Mouse (Mus musculus): ENCODE measurements around the gene Grm8.

Grm8 gene

DNA sequence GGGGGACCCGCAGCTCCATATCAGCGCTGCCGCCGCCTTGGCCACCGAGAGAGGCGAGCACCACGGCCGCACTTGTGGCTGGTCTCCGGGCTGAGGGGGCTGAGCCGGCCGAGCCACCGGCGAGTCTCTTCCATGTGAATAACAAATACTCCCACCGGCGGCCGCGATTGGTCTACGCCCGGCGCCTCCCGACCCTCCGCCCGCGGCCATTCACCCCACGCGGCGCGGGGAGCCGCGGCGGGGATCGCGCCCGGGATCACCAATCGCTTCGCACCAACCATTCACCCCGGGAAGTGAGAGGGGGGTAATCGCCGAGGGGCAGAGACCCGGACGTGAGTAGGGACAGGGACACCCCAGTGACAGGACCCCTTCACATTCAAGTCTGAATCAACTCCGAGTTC is at the start of gene Grm8:
Gene Grm8, minus strand, starts transcription at position 178 of the 401 bp plus-strand sequence.
- peak; percentile 8 to 9 for DNase-seq

DNA sequence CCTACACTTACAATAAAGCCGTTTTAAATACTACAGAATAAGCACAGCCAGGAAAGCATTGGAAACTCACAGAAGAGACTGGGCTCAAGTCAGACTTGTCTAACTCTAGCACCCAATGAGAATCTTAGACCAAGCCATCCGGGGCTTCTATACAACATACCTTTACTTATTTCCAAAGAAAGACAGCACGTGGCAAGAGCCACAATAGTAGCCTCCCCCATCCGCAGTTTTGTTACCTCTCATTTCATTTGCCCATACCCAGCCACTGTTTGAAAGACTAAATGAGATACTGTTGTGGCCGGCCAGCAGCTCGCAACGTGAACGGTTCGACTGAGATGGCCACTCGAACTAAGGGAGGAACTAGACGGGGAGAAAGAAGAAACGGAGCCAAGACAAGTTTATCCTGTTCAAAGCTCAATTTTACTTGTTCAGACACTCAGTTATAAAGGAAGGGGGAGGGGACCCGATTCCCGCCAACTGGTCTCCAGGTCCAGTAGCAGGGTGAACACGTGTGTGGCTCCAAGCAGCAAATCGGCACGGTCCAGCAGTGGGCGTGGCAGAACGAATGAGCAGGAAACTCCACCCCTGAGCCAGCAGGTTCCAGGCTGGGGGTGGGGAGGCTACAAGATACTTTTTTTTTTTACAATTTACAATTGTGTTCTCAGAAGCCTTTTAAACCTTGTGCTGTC is 35.0 kb upstream of the Grm8 start:
- DNase-seq, result no peak

GRCm38 (mm10) chr6:28160399-28160798 is 25.4 kb upstream of the Grm8 start:
- DNase-seq, result no peak

GRCm38 (mm10) chr6:28146445-28146844 is 11.5 kb upstream of the Grm8 start:
- no peak for DNase-seq

DNA sequence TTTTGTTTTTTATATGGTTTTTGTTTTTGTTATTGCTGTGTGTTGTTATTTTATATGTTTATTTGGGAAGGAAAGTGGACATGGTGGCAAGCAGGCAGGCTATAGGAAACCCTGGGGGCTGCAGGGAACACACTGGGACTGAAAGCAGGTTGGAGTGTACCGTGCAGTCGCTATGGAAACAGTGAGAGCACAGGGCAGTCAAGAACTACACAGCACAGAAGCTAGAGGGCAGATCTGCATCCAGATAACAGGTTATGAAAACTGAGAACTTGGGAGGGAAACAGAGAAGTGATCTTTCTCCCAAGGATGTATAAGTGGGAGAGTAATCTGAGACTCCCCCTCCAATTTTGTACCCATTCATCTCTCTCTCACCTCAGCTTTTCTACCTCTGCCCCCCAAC is 7.4 kb upstream of the Grm8 start:
- no peak for DNase-seq

- DNase-seq, result peak; percentile 59 to 66
Observed at GRCm38 (mm10) chr6:28135411-28136233, 644 bp upstream of the Grm8 start.

- DNase-seq, result no peak
Observed at GRCm38 (mm10) chr6:28134251-28134801, 652 bp downstream of the Grm8 start.

GRCm38 (mm10) chr6:28133206-28134063 is 1.5 kb downstream of the Grm8 start:
- DNase-seq, result no peak

- DNase-seq, result no peak
Observed at GRCm38 (mm10) chr6:28132056-28132455, 2.9 kb downstream of the Grm8 start.

DNA sequence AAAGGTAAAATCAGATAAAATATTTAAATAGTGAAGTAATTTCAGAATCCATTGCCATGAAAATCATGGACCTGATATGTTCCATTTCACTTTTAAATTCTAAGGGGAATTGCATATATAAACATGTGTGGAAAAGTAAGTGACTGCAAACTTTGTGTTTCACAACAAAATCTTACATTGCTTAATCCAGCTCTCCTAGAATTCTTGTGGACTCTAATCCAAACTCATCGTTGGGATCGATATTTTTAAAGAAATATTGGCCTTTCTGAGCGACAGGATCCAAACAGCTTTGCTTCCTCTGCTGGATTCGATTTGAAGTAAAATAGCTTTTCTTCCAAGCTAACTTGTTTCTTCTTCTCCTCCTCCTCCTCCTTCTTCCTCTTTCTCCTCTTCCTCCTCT is 6.1 kb downstream of the Grm8 start:
- no peak for DNase-seq

DNA sequence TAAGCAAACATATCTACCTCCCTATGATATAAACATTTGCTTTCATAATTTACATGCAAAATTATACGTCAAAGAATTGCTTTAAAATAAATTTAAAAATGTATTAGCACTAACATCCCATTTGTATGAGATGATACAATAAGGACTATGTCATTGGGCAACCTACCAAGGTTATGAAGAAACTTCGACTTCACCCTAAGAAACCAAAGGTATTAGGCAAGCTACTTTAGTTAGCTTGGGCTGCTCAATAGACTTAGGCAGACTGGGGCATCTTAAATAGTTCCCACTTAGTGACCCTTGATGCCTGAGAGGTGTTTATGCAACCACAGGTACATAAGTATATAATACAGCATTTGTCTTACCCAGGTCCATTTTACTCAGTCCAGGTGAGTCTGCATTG is 19.5 kb downstream of the Grm8 start:
- DNase-seq, result no peak

DNA sequence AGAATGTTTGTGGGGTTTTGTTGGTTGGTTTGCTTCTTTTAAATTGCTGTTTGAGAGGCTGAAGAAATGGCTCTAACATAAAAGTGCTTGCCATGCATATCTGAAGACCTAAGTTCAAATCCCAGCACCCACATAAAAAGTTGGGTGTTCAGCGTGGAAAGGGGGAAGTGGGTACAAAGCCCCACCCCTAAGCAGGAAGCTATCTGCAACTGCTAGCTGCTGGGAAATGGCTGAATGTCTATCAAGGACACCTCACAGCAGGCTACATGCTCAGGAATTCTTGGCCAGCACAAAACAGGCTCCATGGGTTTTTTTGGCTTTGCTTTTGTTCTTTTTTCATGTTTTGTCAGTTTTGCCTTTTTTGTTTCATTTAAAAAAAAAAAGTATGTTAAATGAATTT is 20.1 kb downstream of the Grm8 start:
- no peak for DNase-seq

- DNase-seq, result no peak
Observed at GRCm38 (mm10) chr6:28111551-28111950, 23.4 kb downstream of the Grm8 start.

DNA sequence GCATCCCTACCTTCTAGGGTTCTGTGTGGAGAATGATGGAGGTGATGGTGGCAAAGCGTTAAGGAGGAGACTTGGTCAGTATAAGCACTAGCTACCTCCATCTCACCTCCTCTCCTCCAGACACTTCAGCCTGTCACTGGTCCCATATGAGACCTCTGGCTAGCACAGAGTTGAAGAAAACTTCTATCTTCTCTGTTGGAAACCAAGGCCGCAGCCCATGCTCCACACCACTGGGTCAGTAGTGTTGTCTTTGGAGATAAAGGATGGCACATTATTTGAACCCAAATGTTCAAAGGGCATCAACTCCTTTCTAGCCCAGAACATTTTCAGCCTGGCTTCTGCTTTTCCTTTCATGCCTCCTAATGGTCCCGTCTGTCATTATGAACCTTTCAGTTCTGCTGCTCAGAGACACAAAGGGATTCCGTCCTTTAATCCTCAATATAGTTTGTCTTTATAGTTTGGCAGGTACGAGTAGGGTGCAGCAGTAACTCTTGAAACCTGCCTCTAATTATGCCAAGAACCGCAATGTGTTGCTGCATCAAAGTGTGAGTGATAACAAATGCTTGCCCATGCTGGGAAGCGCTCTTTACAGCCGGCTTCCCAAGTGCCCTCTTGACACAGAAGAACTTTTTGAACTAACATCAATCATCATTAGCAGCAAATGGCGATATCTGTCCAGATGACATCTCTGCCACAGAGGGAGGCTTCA is 32.2 kb downstream of the Grm8 start:
- DNase-seq, result no peak

GRCm38 (mm10) chr6:28100001-28100400 is 35.0 kb downstream of the Grm8 start:
- DNase-seq, result no peak

- DNase-seq, result no peak
Observed at GRCm38 (mm10) chr6:28092511-28092910, 42.5 kb downstream of the Grm8 start.

- DNase-seq, result no peak
Observed at GRCm38 (mm10) chr6:28091836-28092235, 43.1 kb downstream of the Grm8 start.

GRCm38 (mm10) chr6:28090981-28091380 is 44.0 kb downstream of the Grm8 start:
- DNase-seq, result no peak

GRCm38 (mm10) chr6:28075534-28075933 is 59.4 kb downstream of the Grm8 start:
- DNase-seq, result no peak

- DNase-seq, result no peak
Observed at GRCm38 (mm10) chr6:28074470-28074869, 60.5 kb downstream of the Grm8 start.

- no peak for DNase-seq
Observed at GRCm38 (mm10) chr6:28051966-28052365, 83.0 kb downstream of the Grm8 start.

DNA sequence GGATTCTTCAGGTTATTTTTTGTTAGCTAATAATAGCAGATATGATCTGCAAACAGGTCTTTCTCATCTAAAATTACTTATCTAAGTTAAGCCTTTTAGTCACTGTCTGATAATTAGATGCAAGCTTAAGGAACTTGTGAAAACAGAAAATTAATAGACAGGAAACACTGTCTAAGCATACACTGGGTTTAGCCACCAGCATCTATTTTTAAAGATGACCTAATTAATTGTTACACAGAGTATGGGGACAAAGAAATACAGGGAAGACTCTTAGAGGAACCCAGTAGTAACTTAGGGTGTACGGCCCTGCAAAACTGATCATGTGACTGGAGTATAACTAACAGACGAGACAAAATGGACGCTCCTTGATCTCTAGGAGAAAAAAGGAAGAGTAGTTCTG is 92.6 kb downstream of the Grm8 start:
- no peak for DNase-seq
